Mouse (Mus musculus): Measurements from ENCODE around the gene Ovgp1.

GRCm38 (mm10) chr3:105991653-105992283 lies 18.3 kb downstream of the Ovgp1 start:
- TF ChIP-seq CTCF (IDR thresholded peaks at IDR 0.05; ENCODE audit: insufficient read depth, low read depth, low read length) (no peak), POLR2A (IDR thresholded peaks at IDR 0.05; ENCODE audit: insufficient read depth, low read depth, low read length) (no peak)
